Mouse (Mus musculus) neural tube, embryonic 11.5 days (tissue): ENCODE results near the gene C1ql4. TPM values are rescaled to one million over a fixed set of nuclear protein-coding genes. Genes with fewer than 3 reads are reported as not detected.
A peak's percentile ranks its signal among the peaks of the same experiment; 100 is the strongest.

ENCODE experiments used
- ATAC-seq: fragments of 200-750 bp; cut with Nextera tagmentation; 2 replicates; pipeline ENCODE4 v1.8.0; 2017; ENCODE audit warnings: moderate number of reproducible peaks, mild to moderate bottlenecking, moderate TSS enrichment, moderate library complexity; ENCODE audit not compliant: insufficient read depth, low FRiP score, low TSS enrichment
- DNase-seq: peaks from one replicate; pipeline ENCODE4 v3.0.0-alpha.2; 2015; ENCODE audit warnings: low spot score
- H3K27ac ChIP-seq: fragments of 300-500 bp; sonication (generic); 2 replicates; pipeline ENCODE4 v1.5.1; 2014; ENCODE audit warnings: low read depth, mild to moderate bottlenecking, low read length
- H3K27me3 ChIP-seq: fragments of 300-500 bp; sonication (generic); 2 replicates; pipeline ENCODE4 v1.6.1; 2014; ENCODE audit warnings: mild to moderate bottlenecking, low read length, mixed read lengths; ENCODE audit not compliant: control insufficient read depth, insufficient read depth
- H3K36me3 ChIP-seq: fragments of 300-500 bp; sonication (generic); 2 replicates; pipeline ENCODE4 v1.6.1; 2014; ENCODE audit warnings: mild to moderate bottlenecking, low read length, moderate library complexity, mixed read lengths; ENCODE audit not compliant: control insufficient read depth, insufficient read depth
- H3K4me1 ChIP-seq: fragments of 300-500 bp; sonication (generic); 2 replicates; pipeline ENCODE4 v1.6.1; 2014; ENCODE audit warnings: low read length, mixed read lengths; ENCODE audit not compliant: control insufficient read depth, insufficient read depth
- H3K4me2 ChIP-seq: fragments of 300-500 bp; sonication (generic); 2 replicates; pipeline ENCODE4 v1.6.1; 2014; ENCODE audit warnings: low read depth, mild to moderate bottlenecking, moderate library complexity
- H3K4me3 ChIP-seq: fragments of 300-500 bp; sonication (generic); 2 replicates; pipeline ENCODE4 v1.5.1; 2014; ENCODE audit warnings: low read depth, low read length
- H3K9ac ChIP-seq: fragments of 300-500 bp; sonication (generic); 2 replicates; pipeline ENCODE4 v1.6.1; 2014; ENCODE audit warnings: mild to moderate bottlenecking, low read length
- H3K9me3 ChIP-seq: fragments of 300-500 bp; sonication (generic); 2 replicates; pipeline ENCODE4 v1.6.1; 2016; ENCODE audit warnings: low read length; ENCODE audit not compliant: control insufficient read depth
- WGBS: fragments of 180-500 bp; shearing (Covaris S2); extraction: QIAGEN DNeasy Blood & Tissue Kit; methylation state at CpG from one replicate; pipeline ENCODE4 v1.1.7; 2014; 5-methylcytosine and 5-hydroxymethylcytosine counted together
- polyA plus RNA-seq: library from polyadenylated mRNA; unstranded; fragments of >200 nt; fragmentation: Nextera tagmentation; extraction: Ambion mirVana; gene quantifications from 2 replicates; pipeline ENCODE4 v1.2.1, GENCODE M21; 2014

The C1ql4 gene
- polyA plus RNA-seq, 1 experiment from 2014 or later: 3.0 TPM

- Histone ChIP-seq H3K4me1 (peaks cover 2% of the 10 kb centered on the region; the same call in 1 of the 2 replicates), H3K9ac (no peak overlapping the region), H3K36me3 (no peaks in the 10 kb centered on the region), H3K9me3 (no peaks in the 10 kb centered on the region), H3K27ac (no peak overlapping the region), H3K4me3 (no peak overlapping the region), H3K27me3 (no peaks in the 10 kb centered on the region), H3K4me2 (no peak overlapping the region)
- no peak for DNase-seq
- WGBS: 74% methylated on average over 2 of the region's 2 CpGs
- ATAC-seq: no peak
Observed at GRCm38 (mm10) chr15:99122642-99123041, 35.0 kb upstream of the C1ql4 start.

GRCm38 (mm10) chr15:99120814-99121213 is 33.2 kb upstream of the C1ql4 start:
- Histone ChIP-seq H3K9ac (no peak overlapping the region), H3K27me3 (no peaks in the 10 kb centered on the region), H3K4me3 (no peak overlapping the region), H3K27ac (no peak overlapping the region), H3K4me2 (no peak overlapping the region), H3K4me1 (no peaks in the 10 kb centered on the region), H3K9me3 (no peaks in the 10 kb centered on the region), H3K36me3 (no peaks in the 10 kb centered on the region)
- 15% methylated on average over 11 of the region's 11 CpGs for WGBS
- ATAC-seq (no peak), DNase-seq (no peak)

- H3K4me3 ChIP-seq: no peak overlapping the region
- no peak overlapping the region for H3K4me2 ChIP-seq
- no peaks in the 10 kb centered on the region for H3K36me3 ChIP-seq
- WGBS: 53% methylated on average over 11 of the region's 11 CpGs
- no peak overlapping the region for H3K27ac ChIP-seq
- no peak for ATAC-seq
- no peak for DNase-seq
- no peaks in the 10 kb centered on the region for H3K9me3 ChIP-seq
- no peaks in the 10 kb centered on the region for H3K27me3 ChIP-seq
- no peaks in the 10 kb centered on the region for H3K4me1 ChIP-seq
- no peak overlapping the region for H3K9ac ChIP-seq
Observed at GRCm38 (mm10) chr15:99116539-99116938, 28.9 kb upstream of the C1ql4 start.

- Histone ChIP-seq H3K9me3 (no peaks in the 10 kb centered on the region), H3K4me2 (no peak overlapping the region), H3K36me3 (no peaks in the 10 kb centered on the region), H3K9ac (no peak overlapping the region), H3K4me3 (no peak overlapping the region), H3K27me3 (no peaks in the 10 kb centered on the region), H3K27ac (no peak overlapping the region), H3K4me1 (no peaks in the 10 kb centered on the region)
- WGBS: 87% methylated on average over 7 of the region's 7 CpGs
- ATAC-seq (no peak), DNase-seq (no peak)
Observed at GRCm38 (mm10) chr15:99115065-99115423, 27.4 kb upstream of the C1ql4 start.

- Histone ChIP-seq H3K27ac (no peak overlapping the region), H3K4me1 (no peaks in the 10 kb centered on the region), H3K4me3 (no peak overlapping the region), H3K4me2 (no peak overlapping the region), H3K9me3 (no peaks in the 10 kb centered on the region), H3K36me3 (no peaks in the 10 kb centered on the region), H3K27me3 (0 out of 2 replicates have a peak, but pooled peaks cover 2% of the 10 kb centered on the region), H3K9ac (no peak overlapping the region)
- 53% methylated on average over 14 of the region's 14 CpGs for WGBS
- ATAC-seq: no peak
- no peak for DNase-seq
Observed at GRCm38 (mm10) chr15:99114312-99115064, 26.9 kb upstream of the C1ql4 start.

- no peaks in the 10 kb centered on the region for H3K9me3 ChIP-seq
- H3K4me2 ChIP-seq: no peak overlapping the region
- DNase-seq: peak; percentile 32
- 8% methylated on average over 9 of the region's 9 CpGs for WGBS
- H3K4me1 ChIP-seq: no peaks in the 10 kb centered on the region
- no peak for ATAC-seq
- no peak overlapping the region for H3K9ac ChIP-seq
- 0 out of 2 replicates have a peak, but pooled peaks cover 2% of the 10 kb centered on the region for H3K27me3 ChIP-seq
- H3K4me3 ChIP-seq: no peak overlapping the region
- H3K27ac ChIP-seq: no peak overlapping the region
- no peaks in the 10 kb centered on the region for H3K36me3 ChIP-seq
Observed at GRCm38 (mm10) chr15:99113396-99113975, 25.9 kb upstream of the C1ql4 start.

- ATAC-seq (no peak), DNase-seq (no peak)
- WGBS: 36% methylated on average over 11 of the region's 11 CpGs
- Histone ChIP-seq H3K36me3 (no peaks in the 10 kb centered on the region), H3K4me1 (no peaks in the 10 kb centered on the region), H3K4me3 (no peak overlapping the region), H3K27me3 (0 out of 2 replicates have a peak, but pooled peaks cover 2% of the 10 kb centered on the region), H3K4me2 (no peak overlapping the region), H3K9me3 (no peaks in the 10 kb centered on the region), H3K27ac (no peak overlapping the region), H3K9ac (no peak overlapping the region)
Observed at GRCm38 (mm10) chr15:99112843-99113395, 25.3 kb upstream of the C1ql4 start.

- H3K9ac ChIP-seq: no peak overlapping the region
- no peaks in the 10 kb centered on the region for H3K9me3 ChIP-seq
- no peaks in the 10 kb centered on the region for H3K36me3 ChIP-seq
- H3K4me3 ChIP-seq: no peak overlapping the region
- no peak overlapping the region for H3K4me2 ChIP-seq
- DNase-seq: no peak
- 0 out of 2 replicates have a peak, but pooled peaks cover 2% of the 10 kb centered on the region for H3K27me3 ChIP-seq
- H3K27ac ChIP-seq: no peak overlapping the region
- 59% methylated on average over 4 of the region's 4 CpGs for WGBS
- H3K4me1 ChIP-seq: no peaks in the 10 kb centered on the region
- ATAC-seq: no peak
Observed at GRCm38 (mm10) chr15:99111809-99112208, 24.2 kb upstream of the C1ql4 start.

- ATAC-seq (no peak), DNase-seq (no peak)
- Histone ChIP-seq H3K9ac (no peak overlapping the region), H3K27me3 (0 out of 2 replicates have a peak, but pooled peaks cover 2% of the 10 kb centered on the region), H3K9me3 (no peaks in the 10 kb centered on the region), H3K27ac (no peak overlapping the region), H3K4me2 (no peak overlapping the region), H3K36me3 (no peaks in the 10 kb centered on the region), H3K4me3 (no peak overlapping the region), H3K4me1 (no peaks in the 10 kb centered on the region)
- whole genome bisulfite sequencing: 89% methylated on average over 3 of the region's 3 CpGs
Observed at GRCm38 (mm10) chr15:99111139-99111538, 23.5 kb upstream of the C1ql4 start.
